Mouse (Mus musculus) forelimb bud, embryonic 11.5 days (tissue): ENCODE results near the gene Zfp207.
A peak's percentile ranks its signal among the peaks of the same experiment; 100 is the strongest.
"Not testable (repeated sequence)": the region's sequence is repeated elsewhere in the genome, so short reads cannot be mapped to it uniquely, and the experiment has no call there.

Source experiments
- DNase-seq: peaks from one replicate; pipeline ENCODE4 v3.0.0-alpha.2; 2012; ENCODE audit warnings: low read depth, low spot score

Zfp207 gene

GRCm38 (mm10) chr11:80383019-80383625, at the start of gene Zfp207:
Zfp207 (plus strand) TSS chr11:80383279.
- peak; percentile 97 for DNase-seq

GRCm38 (mm10) chr11:80335609-80336350, 47.3 kb upstream of the Zfp207 start:
- DNase-seq = no peak

GRCm38 (mm10) chr11:80336351-80336730, 46.7 kb upstream of the Zfp207 start:
- no peak for DNase-seq

- peak; percentile 74 for DNase-seq
Observed at GRCm38 (mm10) chr11:80342482-80342881, 40.6 kb upstream of the Zfp207 start.

- peak; percentile 82 for DNase-seq
Observed at GRCm38 (mm10) chr11:80351832-80352430, 31.1 kb upstream of the Zfp207 start.

GRCm38 (mm10) chr11:80354832-80355231, 28.2 kb upstream of the Zfp207 start:
- no peak for DNase-seq

- no peak for DNase-seq
Observed at GRCm38 (mm10) chr11:80368949-80369348, 14.1 kb upstream of the Zfp207 start.

GRCm38 (mm10) chr11:80376651-80377050, 6.4 kb upstream of the Zfp207 start:
- no peak for DNase-seq

GRCm38 (mm10) chr11:80377712-80378451, 5.2 kb upstream of the Zfp207 start, which contains the start of gene 5730455P16Rik:
5730455P16Rik (minus strand) TSS chr11:80378034.
- DNase-seq = peak; percentile 80

- DNase-seq = not testable (repeated sequence)
Observed at GRCm38 (mm10) chr11:80378452-80379068, 4.5 kb upstream of the Zfp207 start.

- not testable (repeated sequence) for DNase-seq
Observed at GRCm38 (mm10) chr11:80379184-80379583, 3.9 kb upstream of the Zfp207 start.

GRCm38 (mm10) chr11:80382626-80383018, 457 bp upstream of the Zfp207 start:
- no peak for DNase-seq

GRCm38 (mm10) chr11:80383626-80384046, 557 bp downstream of the Zfp207 start:
- no peak for DNase-seq

- no peak for DNase-seq
Observed at GRCm38 (mm10) chr11:80384461-80384860, 1.4 kb downstream of the Zfp207 start.

- no peak for DNase-seq
Observed at GRCm38 (mm10) chr11:80385055-80385454, 2.0 kb downstream of the Zfp207 start.

- no peak for DNase-seq
Observed at GRCm38 (mm10) chr11:80386790-80387189, 3.7 kb downstream of the Zfp207 start.

- DNase-seq = no peak
Observed at GRCm38 (mm10) chr11:80389885-80390284, 6.8 kb downstream of the Zfp207 start.

- no peak for DNase-seq
Observed at GRCm38 (mm10) chr11:80391407-80392120, 8.5 kb downstream of the Zfp207 start.

- no peak for DNase-seq
Observed at GRCm38 (mm10) chr11:80395930-80396329, 12.9 kb downstream of the Zfp207 start.

- DNase-seq = no peak
Observed at GRCm38 (mm10) chr11:80396617-80397016, 13.5 kb downstream of the Zfp207 start.

- DNase-seq = not testable (repeated sequence)
Observed at GRCm38 (mm10) chr11:80407878-80408277, 24.8 kb downstream of the Zfp207 start.
